ENCODE assay signal across 23 mouse cellular contexts in genomic region chr7:143777375-143777774, GRCm38 (mm10). TPM values are rescaled to one million over a fixed set of nuclear protein-coding genes. Genes with fewer than 3 reads are reported as not detected.
DNase-seq lines count a peak whose midpoint lies in the region; ATAC-seq and TF ChIP-seq lines count a peak whose summit lies in the region.
"Had no signal": no experiment of that assay in that cellular context is flagged by ENCODE, and none has a peak within 500 bp of the region (broad histone marks: within the 10 kb centered on the region; RNA-seq: fewer than 3 reads in every experiment).

No protein-coding gene starts in this region.

- H3K9ac ChIP-seq in heart, adult 2 months (ENCODE audit: low read depth, low read length): no peak overlapping the region
- H3K9ac ChIP-seq in midbrain, embryonic 13.5 days (replicated peaks): no peak overlapping the region
- H3K9ac ChIP-seq: forebrain, postnatal 0 days; hindbrain, embryonic 14.5 days; intestine, embryonic 15.5 days; liver, embryonic 13.5 days; stomach, embryonic 15.5 days had no signal

- H3K36me3 ChIP-seq in heart, adult 2 months (ENCODE audit: control insufficient read depth, insufficient read depth, low read length): no peaks in the 10 kb centered on the region
- no peaks in the 10 kb centered on the region for H3K36me3 ChIP-seq in midbrain, embryonic 13.5 days
- H3K36me3 ChIP-seq: intestine, embryonic 15.5 days; liver, embryonic 13.5 days; stomach, embryonic 15.5 days had no signal

- no peak for TF ChIP-seq POLR2A in heart, adult 2 months (IDR thresholded peaks at IDR 0.05; ENCODE audit: insufficient read depth, low read depth, low read length)

- H3K79me2 ChIP-seq in heart, adult 2 months (replicated peaks; ENCODE audit: control insufficient read depth, insufficient read depth, low read length): no peaks in the 10 kb centered on the region

- no peaks in the 10 kb centered on the region for H3K9me3 ChIP-seq in midbrain, embryonic 13.5 days
- H3K9me3 ChIP-seq: intestine, embryonic 15.5 days; liver, embryonic 13.5 days; stomach, embryonic 15.5 days had no signal

- H3K4me1 ChIP-seq in heart, adult 2 months (ENCODE audit: control insufficient read depth, insufficient read depth, low read length): peaks cover 9% of the 10 kb centered on the region
- 0 out of 2 replicates have a peak, but pooled peaks cover under 1% of the 10 kb centered on the region for H3K4me1 ChIP-seq in midbrain, embryonic 13.5 days (replicated peaks)
- H3K4me1 ChIP-seq: stomach, embryonic 15.5 days had no signal

- 21% methylated on average over 2 of the region's 2 CpGs for WGBS in heart, adult 2 months
- WGBS in midbrain, embryonic 13.5 days: 72% methylated on average over 2 of the region's 2 CpGs

- no peak overlapping the region for H3K4me2 ChIP-seq in midbrain, embryonic 13.5 days (replicated peaks)
- H3K4me2 ChIP-seq: hindbrain, embryonic 14.5 days; intestine, embryonic 15.5 days; liver, embryonic 13.5 days; stomach, embryonic 15.5 days had no signal

- H3K4me3 ChIP-seq in heart, adult 2 months: no peak overlapping the region
- no peak overlapping the region for H3K4me3 ChIP-seq in midbrain, embryonic 13.5 days (replicated peaks)
- H3K4me3 ChIP-seq: intestine, embryonic 15.5 days; left cerebral cortex, adult 2 months; liver, embryonic 13.5 days; stomach, embryonic 15.5 days had no signal

- TF ChIP-seq EP300 in heart, adult 2 months (IDR thresholded peaks at IDR 0.05; ENCODE audit: insufficient read depth, low read depth, low read length): 0 out of 2 replicates have a peak, but pooled peaks have one; percentile 50

- peak; percentile 29 for TF ChIP-seq CTCF in heart, adult 2 months (IDR thresholded peaks at IDR 0.05)

- peak overlapping the region; percentile 73 for H3K27ac ChIP-seq in heart, adult 2 months
- H3K27ac ChIP-seq in midbrain, embryonic 13.5 days: no peak overlapping the region
- H3K27ac ChIP-seq: hindbrain, embryonic 14.5 days; intestine, embryonic 15.5 days; left cerebral cortex, adult 2 months; liver, embryonic 13.5 days; stomach, embryonic 15.5 days had no signal

- peak in 1 of 2 experiments; percentile 62 for DNase-seq in heart, adult 2 months
- DNase-seq in heart, postnatal 36 days: no peak
- peak; percentile 22 for DNase-seq in lung, postnatal 36 days
- no peak for DNase-seq in lung, postnatal 14 days
- DNase-seq in kidney, adult 9 months: peak; percentile 52
- no peak for DNase-seq in urinary bladder, postnatal 4 days (ENCODE audit: low spot score in 2 of 2)
- DNase-seq: adrenal gland, postnatal 14 days; cerebellum, adult 8-10 months; forebrain, postnatal 0 days; liver, embryonic 13.5 days; thymus, adult 2 months had no signal

- intact Hi-C loops in heart, adult 2 months (cut with DNase I): no loop called here
- intact Hi-C loops in heart, postnatal 36 days (cut with DNase I): no loop called here

- no peak for ATAC-seq in midbrain, embryonic 13.5 days
- ATAC-seq: forebrain, postnatal 0 days; intestine, embryonic 15.5 days had no signal

- H3K27me3 ChIP-seq in heart, adult 2 months (ENCODE audit: control insufficient read depth, insufficient read depth, low read length): no peaks in the 10 kb centered on the region
- no peaks in the 10 kb centered on the region for H3K27me3 ChIP-seq in midbrain, embryonic 13.5 days
- H3K27me3 ChIP-seq: intestine, embryonic 15.5 days; stomach, embryonic 15.5 days had no signal

RNA-seq across cellular contexts. Expression of gene Mrgpre, which starts 6.9 kb away (rescaled TPM):
- 1 to 10 TPM; 1.2 to 1.3 TPM for total RNA-seq in heart, adult 2 months (2021)
- polyA plus RNA-seq in heart, adult 2 months (2012; rRNA removed): 1.9 TPM in 2 replicates
- 1 to 10 TPM; 1.2 to 1.4 TPM for total RNA-seq in heart, postnatal 36 days (2021)
- polyA plus RNA-seq in midbrain, embryonic 13.5 days (2015; fragmentation: Nextera tagmentation; extraction: Ambion mirVana): 3.8 and 4.7 TPM in 2 replicates

RNA-seq across cellular contexts. Expression of gene Mrgprg, which starts 10.6 kb away (rescaled TPM):
- total RNA-seq in heart, adult 2 months (2021): not detected
- 0.15 and 0.18 TPM in 2 replicates for polyA plus RNA-seq in heart, adult 2 months (2012; rRNA removed)
- total RNA-seq in heart, postnatal 36 days (2021): not detected
- not detected in 2 replicates for polyA plus RNA-seq in midbrain, embryonic 13.5 days (2015; fragmentation: Nextera tagmentation; extraction: Ambion mirVana)
- total RNA-seq: forebrain, postnatal 0 days; layer of hippocampus, adult 8-10 months; left cerebral cortex, adult 2 months had no signal
- polyA plus RNA-seq: C2C12; cortical plate, adult 2 months; embryonic facial prominence, embryonic 14.5 days; forebrain, postnatal 0 days; hindbrain, embryonic 14.5 days; intestine, embryonic 15.5 days; limb, embryonic 11.5 days; liver, embryonic 13.5 days; lung, embryonic 16.5 days; neural tube, embryonic 11.5 days; stomach, embryonic 15.5 days had no signal

RNA-seq across cellular contexts. Expression of gene Osbpl5, which starts 20.6 kb away (rescaled TPM):
- 10 to 100 TPM; 14.8 to 18.0 TPM for total RNA-seq in heart, adult 2 months (2021)
- 21.3 and 28.9 TPM in 2 replicates for polyA plus RNA-seq in heart, adult 2 months (2012; rRNA removed)
- total RNA-seq in heart, postnatal 36 days (2021): 10 to 100 TPM; 19.6 to 26.1 TPM
- 27.0 and 27.3 TPM in 2 replicates for polyA plus RNA-seq in midbrain, embryonic 13.5 days (2015; fragmentation: Nextera tagmentation; extraction: Ambion mirVana)

RNA-seq across cellular contexts. Expression of gene Nadsyn1, which starts 45.3 kb away (rescaled TPM):
- total RNA-seq in heart, adult 2 months (2021): 1 to 10 TPM; 3.8 to 4.3 TPM
- polyA plus RNA-seq in heart, adult 2 months (2012; rRNA removed): 6.1 and 9.4 TPM in 2 replicates
- 1 to 10 TPM; 4.2 to 4.4 TPM for total RNA-seq in heart, postnatal 36 days (2021)
- polyA plus RNA-seq in midbrain, embryonic 13.5 days (2015; fragmentation: Nextera tagmentation; extraction: Ambion mirVana): 7.7 and 8.1 TPM in 2 replicates

RNA-seq across cellular contexts. Expression of gene Dhcr7, which starts 45.6 kb away (rescaled TPM):
- 1 to 10 TPM; 5.1 to 5.7 TPM for total RNA-seq in heart, adult 2 months (2021)
- polyA plus RNA-seq in heart, adult 2 months (2012; rRNA removed): 22.2 and 26.9 TPM in 2 replicates
- total RNA-seq in heart, postnatal 36 days (2021): 1 to 10 TPM; 5.6 to 6.2 TPM
- polyA plus RNA-seq in midbrain, embryonic 13.5 days (2015; fragmentation: Nextera tagmentation; extraction: Ambion mirVana): 54.0 and 60.0 TPM in 2 replicates

Comparison
In these comparisons a context has a peak if more than half of its experiments do, and no peak if none do; other contexts are left out.
1. DNase-seq: peak in lung, postnatal 36 days (single experiment) and kidney, adult 9 months (single experiment); none in heart, postnatal 36 days (0 of 2), lung, postnatal 14 days (single experiment) and urinary bladder, postnatal 4 days (0 of 2).